Mouse (Mus musculus) mature B cell (primary cell): ENCODE data around the gene Olfr205.
"Not testable (repeated sequence)": the region's sequence is repeated elsewhere in the genome, so short reads cannot be mapped to it uniquely, and the experiment has no call there.

Source experiments
- in situ Hi-C: fragments of 300-500 bp; cut with MboI; formaldehyde crosslinking; loops from 2 replicates; pipeline ENCODE4 v1.14.3; 2019

The Olfr205 gene

GRCm38 (mm10) chr16:59331038-59331437 lies at the start of gene Olfr205:
TSS of gene Olfr205 (minus strand) at chr16:59331138.
- in situ Hi-C loops: no loop called here

GRCm38 (mm10) chr16:59363893-59364292 lies 33.0 kb upstream of the Olfr205 start, which contains the start of gene Olfr209:
TSS of gene Olfr209 (minus strand) at chr16:59363993.
- in situ Hi-C loops: no loop called here

GRCm38 (mm10) chr16:59349146-59349545 lies 18.2 kb upstream of the Olfr205 start, which contains the start of gene Olfr206:
TSS of gene Olfr206 (minus strand) at chr16:59349246.
- in situ Hi-C loops: no loop called here

- in situ Hi-C loops: not testable (repeated sequence)
These were observed 7.7 kb downstream of the Olfr205 start for GRCm38 (mm10) chr16:59323262-59323661.

GRCm38 (mm10) chr16:59318148-59318547 lies 12.8 kb downstream of the Olfr205 start, which contains the start of gene Olfr204:
TSS of gene Olfr204 (minus strand) at chr16:59318248.
- in situ Hi-C loops: no loop called here

GRCm38 (mm10) chr16:59298581-59298980 lies 32.4 kb downstream of the Olfr205 start, which contains the start of gene Olfr203:
TSS of gene Olfr203 (plus strand) at chr16:59298881.
- in situ Hi-C loops: no loop called here

- in situ Hi-C loops: not testable (repeated sequence)
These were observed 43.4 kb downstream of the Olfr205 start for GRCm38 (mm10) chr16:59287576-59287975.

- in situ Hi-C loops: no loop called here
These were observed 44.2 kb downstream of the Olfr205 start, which contains the start of gene Olfr202 for GRCm38 (mm10) chr16:59286693-59287092. TSS of gene Olfr202 (minus strand) at chr16:59286793.

- in situ Hi-C loops: no loop called here
These were observed 47.5 kb downstream of the Olfr205 start for GRCm38 (mm10) chr16:59283476-59283875.

- in situ Hi-C loops: no loop called here
These were observed 50.4 kb downstream of the Olfr205 start for GRCm38 (mm10) chr16:59280542-59280941.
